Mouse (Mus musculus) E14TG2a.4 (cell line): ENCODE measurements at regions not wholly inside any gene's neighbourhood (a gene's known extent, or its start where the extent isn't known, plus 50 kb on each side); places are given as distances from the start of the nearest gene placed in this dataset.

Experiments used
- H3K27me3 ChIP-seq: 2 replicates; pipeline ENCODE4 v1.6.1; 2014; ENCODE audit warnings: low read length, control low read depth; ENCODE audit not compliant: insufficient read depth
- H3K36me3 ChIP-seq: 2 replicates; pipeline ENCODE4 v1.6.1; 2014; ENCODE audit warnings: low read length, control low read depth; ENCODE audit not compliant: insufficient read depth
- H3K4me1 ChIP-seq: replicated peaks from 2 replicates; pipeline ENCODE4 v1.6.1; 2014; ENCODE audit warnings: low read depth, low read length, control low read depth
- H3K4me3 ChIP-seq: replicated peaks from 2 replicates; pipeline ENCODE4 v1.5.1; 2014; ENCODE audit warnings: mild to moderate bottlenecking, low read length
- H3K9me3 ChIP-seq: 2 replicates; pipeline ENCODE4 v1.6.1; 2014; ENCODE audit warnings: low read length, control low read depth
- CTCF ChIP-seq: conservative IDR thresholded peaks from 2 replicates; pipeline ENCODE4 v1.5.1; 2014; ENCODE audit warnings: low read length
- NANOG ChIP-seq: IDR thresholded peaks from 2 replicates; pipeline ENCODE4 v1.6.1; 2014; ENCODE audit warnings: borderline replicate concordance, low read length, mixed read lengths
- POU5F1 ChIP-seq: IDR thresholded peaks from 2 replicates; pipeline ENCODE4 v1.6.1; 2014; ENCODE audit warnings: low read length, borderline replicate concordance

DNA sequence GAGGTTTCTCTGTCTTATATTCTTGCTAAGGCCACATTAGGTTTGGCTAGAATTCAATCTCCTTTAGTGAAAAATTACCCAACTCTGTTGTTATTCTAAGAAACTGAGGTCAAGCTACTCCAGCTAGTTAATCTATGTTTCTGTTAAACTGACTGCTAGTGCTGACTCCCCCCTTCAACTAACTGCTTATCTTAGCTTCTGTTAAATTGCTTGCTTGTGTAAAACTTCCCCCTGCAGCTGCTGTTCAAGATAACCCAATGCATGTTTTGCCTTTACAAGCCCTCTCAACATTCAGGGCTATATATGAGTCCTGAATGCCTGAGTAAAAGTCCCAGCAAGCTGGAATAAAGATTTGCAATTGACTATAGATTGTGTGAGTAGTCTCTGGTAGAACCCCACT lies 143.6 kb downstream of the Cd55b start:
- no peak overlapping the region for H3K4me3 ChIP-seq
- 0 out of 2 replicates have a peak, but pooled peaks cover 2% of the 10 kb centered on the region for H3K27me3 ChIP-seq
- no peaks in the 10 kb centered on the region for H3K4me1 ChIP-seq
- TF ChIP-seq POU5F1, result no peak
- TF ChIP-seq CTCF, result no peak
- no peak for TF ChIP-seq NANOG
- H3K36me3 ChIP-seq, result no peaks in the 10 kb centered on the region
- H3K9me3 ChIP-seq, result peaks cover 14% of the 10 kb centered on the region

DNA sequence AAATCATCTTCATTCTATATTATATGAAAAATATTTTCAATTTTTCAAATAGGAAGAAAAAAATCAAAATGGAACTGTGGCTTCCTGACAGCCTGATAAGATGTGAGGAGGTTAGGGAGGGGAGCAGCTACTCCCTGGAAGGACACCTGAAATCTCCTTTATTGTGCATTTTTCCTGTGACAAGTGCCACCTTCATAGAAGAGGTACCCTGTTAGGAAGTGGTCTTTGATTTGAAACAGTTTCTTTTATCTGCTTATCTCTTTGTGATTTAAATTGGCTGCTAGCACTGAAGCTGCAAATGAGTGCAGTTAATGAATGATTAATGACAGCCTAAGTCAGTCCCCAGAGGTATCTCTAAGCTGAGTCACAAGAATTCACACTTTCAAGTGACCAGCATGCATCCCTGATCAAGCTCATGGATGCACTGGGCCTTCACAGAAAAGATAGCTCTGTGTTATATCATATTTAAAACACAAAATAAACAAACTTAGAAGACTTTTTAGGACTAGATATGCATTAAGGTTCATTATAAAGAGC lies 144.7 kb downstream of the Cd55b start:
- H3K36me3 ChIP-seq, result no peaks in the 10 kb centered on the region
- TF ChIP-seq POU5F1 (no peak), NANOG (no peak), CTCF (no peak)
- no peak overlapping the region for H3K4me3 ChIP-seq
- no peaks in the 10 kb centered on the region for H3K4me1 ChIP-seq
- H3K27me3 ChIP-seq, result 0 out of 2 replicates have a peak, but pooled peaks cover 2% of the 10 kb centered on the region
- peaks cover 6% of the 10 kb centered on the region for H3K9me3 ChIP-seq

DNA sequence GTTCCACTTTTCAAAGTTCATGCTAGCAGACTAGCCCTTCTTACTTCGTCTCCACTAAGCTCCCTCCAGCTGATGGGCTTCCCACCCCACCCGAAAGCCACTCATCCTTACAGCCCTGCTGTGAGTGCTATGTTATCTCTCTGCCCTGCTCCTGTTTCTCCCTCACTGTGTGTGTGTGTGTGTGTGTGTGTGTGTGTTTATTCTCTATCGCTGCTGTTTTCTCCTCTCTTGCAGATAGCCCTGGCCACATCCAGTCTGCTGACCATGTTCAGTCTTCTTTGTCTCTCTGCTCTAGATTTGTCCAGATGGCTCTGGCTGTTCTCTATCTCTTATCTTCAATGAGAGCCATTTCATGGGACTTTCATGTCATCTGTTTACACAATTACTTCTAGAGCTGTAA lies 145.9 kb downstream of the Cd55b start:
- H3K27me3 ChIP-seq, result 0 out of 2 replicates have a peak, but pooled peaks cover 2% of the 10 kb centered on the region
- no peak overlapping the region for H3K4me3 ChIP-seq
- TF ChIP-seq CTCF, result no peak
- no peak for TF ChIP-seq NANOG
- TF ChIP-seq POU5F1, result no peak
- H3K36me3 ChIP-seq, result no peaks in the 10 kb centered on the region
- H3K9me3 ChIP-seq, result peaks cover 6% of the 10 kb centered on the region
- H3K4me1 ChIP-seq, result no peaks in the 10 kb centered on the region

DNA sequence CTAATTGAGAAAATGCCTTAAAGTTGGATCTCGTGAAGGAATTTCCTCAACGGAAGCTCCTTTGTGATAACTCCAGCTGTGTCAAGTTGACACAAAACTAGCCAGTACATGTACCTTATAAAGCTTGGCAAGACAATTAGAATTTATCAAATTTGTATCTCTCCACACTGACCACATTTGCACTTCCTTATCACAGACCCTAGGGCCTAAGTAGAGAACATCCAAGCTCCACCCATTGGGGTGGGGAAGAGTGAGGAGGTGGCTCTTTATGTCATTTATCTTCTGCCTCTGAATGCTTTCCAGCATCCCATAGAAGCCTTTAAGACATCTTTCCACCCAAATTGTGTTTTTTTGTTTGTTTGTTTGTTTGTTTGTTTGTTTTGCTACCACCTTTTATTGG lies 146.8 kb downstream of the Cd55b start:
- TF ChIP-seq POU5F1 (no peak), NANOG (no peak), CTCF (no peak)
- no peak overlapping the region for H3K4me3 ChIP-seq
- H3K9me3 ChIP-seq, result peaks cover 6% of the 10 kb centered on the region
- 0 out of 2 replicates have a peak, but pooled peaks cover 2% of the 10 kb centered on the region for H3K27me3 ChIP-seq
- no peaks in the 10 kb centered on the region for H3K36me3 ChIP-seq
- H3K4me1 ChIP-seq, result no peaks in the 10 kb centered on the region

DNA sequence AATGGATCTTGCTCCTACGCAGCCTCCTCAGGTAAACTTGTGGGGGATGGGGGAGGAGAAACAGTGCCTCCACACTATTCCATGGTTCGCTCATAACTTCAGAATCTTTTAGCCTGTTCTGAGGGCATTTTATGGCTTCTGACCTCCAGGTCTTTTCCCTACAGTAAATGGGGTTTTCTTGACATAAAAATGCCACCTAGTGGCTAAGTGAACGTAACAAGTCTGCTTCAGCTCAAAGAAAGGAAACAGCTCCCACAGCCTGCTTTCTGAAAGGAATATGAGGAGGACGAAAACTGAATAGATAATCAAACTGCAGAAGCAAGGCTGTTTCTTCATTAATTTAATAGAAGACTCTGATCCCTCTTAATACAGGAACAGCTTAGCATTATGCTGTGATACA lies 148.3 kb downstream of the Cd55b start:
- H3K36me3 ChIP-seq, result no peaks in the 10 kb centered on the region
- H3K4me1 ChIP-seq, result no peaks in the 10 kb centered on the region
- H3K4me3 ChIP-seq, result no peak overlapping the region
- TF ChIP-seq CTCF (no peak), POU5F1 (no peak), NANOG (no peak)
- H3K27me3 ChIP-seq, result 0 out of 2 replicates have a peak, but pooled peaks cover 2% of the 10 kb centered on the region
- peaks cover 6% of the 10 kb centered on the region for H3K9me3 ChIP-seq

DNA sequence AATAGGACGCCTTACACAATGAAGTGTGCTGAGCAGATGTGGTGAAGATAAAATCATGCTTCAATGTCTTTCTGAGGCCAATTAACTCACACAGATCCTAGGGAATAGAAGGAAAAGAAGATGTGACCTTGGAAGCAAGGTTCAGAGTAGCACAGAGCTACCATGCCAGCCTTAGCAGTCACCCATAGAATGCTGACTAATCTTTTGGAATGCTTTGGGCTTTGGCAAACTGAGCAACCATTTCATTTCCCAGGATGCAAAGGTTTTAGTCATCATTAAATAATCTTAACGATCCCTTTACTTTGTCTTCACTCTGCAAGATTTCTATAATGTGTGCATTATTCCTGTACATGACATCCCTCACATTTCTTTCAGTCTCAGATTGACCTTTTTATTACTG lies 152.4 kb downstream of the Cd55b start:
- H3K9me3 ChIP-seq, result no peaks in the 10 kb centered on the region
- no peak overlapping the region for H3K4me3 ChIP-seq
- TF ChIP-seq CTCF, result no peak
- no peak for TF ChIP-seq NANOG
- TF ChIP-seq POU5F1, result no peak
- no peaks in the 10 kb centered on the region for H3K4me1 ChIP-seq
- 0 out of 2 replicates have a peak, but pooled peaks cover 2% of the 10 kb centered on the region for H3K27me3 ChIP-seq
- no peaks in the 10 kb centered on the region for H3K36me3 ChIP-seq
